Mouse (Mus musculus) skeletal muscle tissue, adult 2 months (tissue): ENCODE measurements at regions not wholly inside any gene's neighbourhood (a gene's known extent, or its start where the extent isn't known, plus 50 kb on each side); places are given as distances from the start of the nearest gene placed in this dataset.

Experiments used
- DNase-seq: peaks from one replicate; pipeline ENCODE4 v3.0.0-alpha.2; 2012; ENCODE audit warnings: low read depth, low spot score

GRCm38 (mm10) chr2:21129621-21130020 is 75.5 kb downstream of the Enkur start:
- DNase-seq, result no peak

- no peak for DNase-seq
Observed at GRCm38 (mm10) chr2:21126531-21126930, 78.6 kb downstream of the Enkur start.

- no peak for DNase-seq
Observed at GRCm38 (mm10) chr2:21122421-21122820, 82.7 kb downstream of the Enkur start.

- DNase-seq, result no peak
Observed at GRCm38 (mm10) chr2:21121663-21122062, 83.5 kb downstream of the Enkur start.

GRCm38 (mm10) chr2:21116817-21117216 is 88.3 kb downstream of the Enkur start:
- DNase-seq, result no peak

- peak; percentile 43 for DNase-seq
Observed at GRCm38 (mm10) chr2:21111527-21111926, 93.6 kb downstream of the Enkur start.

- DNase-seq, result no peak
Observed at GRCm38 (mm10) chr2:21100248-21100808, 104.8 kb downstream of the Enkur start.

GRCm38 (mm10) chr2:21091058-21091971 is 113.8 kb downstream of the Enkur start:
- no peak for DNase-seq

- DNase-seq, result no peak
Observed at GRCm38 (mm10) chr2:21085517-21085916, 116.8 kb upstream of the Arhgap21 start.

- DNase-seq, result no peak
Observed at GRCm38 (mm10) chr2:21067292-21067850, 98.7 kb upstream of the Arhgap21 start.

- DNase-seq, result no peak
Observed at GRCm38 (mm10) chr2:21060347-21060650, 91.6 kb upstream of the Arhgap21 start.

- no peak for DNase-seq
Observed at GRCm38 (mm10) chr2:21059618-21060346, 91.1 kb upstream of the Arhgap21 start.

- DNase-seq, result no peak
Observed at GRCm38 (mm10) chr2:21058940-21059339, 90.3 kb upstream of the Arhgap21 start.

- no peak for DNase-seq
Observed at GRCm38 (mm10) chr2:21056450-21057210, 87.9 kb upstream of the Arhgap21 start.

- DNase-seq, result no peak
Observed at GRCm38 (mm10) chr2:21055416-21055815, 86.7 kb upstream of the Arhgap21 start.

GRCm38 (mm10) chr2:21054325-21055082 is 85.8 kb upstream of the Arhgap21 start:
- DNase-seq, result no peak

- DNase-seq, result no peak
Observed at GRCm38 (mm10) chr2:21053596-21053995, 84.9 kb upstream of the Arhgap21 start.

- no peak for DNase-seq
Observed at GRCm38 (mm10) chr2:21048996-21049395, 80.3 kb upstream of the Arhgap21 start.

- no peak for DNase-seq
Observed at GRCm38 (mm10) chr2:21048226-21048625, 79.5 kb upstream of the Arhgap21 start.

GRCm38 (mm10) chr2:21046503-21047116 is 77.9 kb upstream of the Arhgap21 start:
- DNase-seq, result no peak
